Mouse (Mus musculus): ENCODE measurements around the gene Arhgap9.
"Not testable (repeated sequence)": the region's sequence is repeated elsewhere in the genome, so short reads cannot be mapped to it uniquely, and the experiment has no call there.

Gene Arhgap9

DNA sequence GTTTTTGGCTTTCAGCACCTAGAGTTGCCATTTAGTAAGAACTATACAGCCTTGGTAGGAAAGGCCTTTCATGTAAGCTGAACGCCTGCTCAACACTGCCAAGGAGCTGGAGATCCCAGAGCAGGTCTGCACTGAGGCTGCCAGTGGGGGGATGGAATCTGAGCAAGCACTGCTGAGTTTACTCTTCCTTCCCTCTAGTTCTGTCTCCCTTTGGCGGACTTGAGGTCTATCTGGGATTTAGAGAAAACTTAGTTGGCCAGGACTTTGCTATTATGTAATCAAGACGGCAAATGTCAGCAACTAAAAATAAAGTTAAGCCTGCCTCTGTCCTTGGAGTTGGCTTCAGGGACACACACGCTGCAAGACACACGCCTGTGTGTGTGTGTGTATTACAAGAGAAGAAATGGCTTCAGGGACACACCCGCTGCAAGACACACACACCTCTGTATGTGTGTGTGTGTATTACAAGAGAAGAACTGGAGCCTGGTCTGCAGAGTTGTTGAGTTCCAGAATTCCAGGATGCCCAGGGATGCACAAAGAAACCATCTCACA is 28.7 kb upstream of the Arhgap9 start:
- DNase-seq = no peak

DNA sequence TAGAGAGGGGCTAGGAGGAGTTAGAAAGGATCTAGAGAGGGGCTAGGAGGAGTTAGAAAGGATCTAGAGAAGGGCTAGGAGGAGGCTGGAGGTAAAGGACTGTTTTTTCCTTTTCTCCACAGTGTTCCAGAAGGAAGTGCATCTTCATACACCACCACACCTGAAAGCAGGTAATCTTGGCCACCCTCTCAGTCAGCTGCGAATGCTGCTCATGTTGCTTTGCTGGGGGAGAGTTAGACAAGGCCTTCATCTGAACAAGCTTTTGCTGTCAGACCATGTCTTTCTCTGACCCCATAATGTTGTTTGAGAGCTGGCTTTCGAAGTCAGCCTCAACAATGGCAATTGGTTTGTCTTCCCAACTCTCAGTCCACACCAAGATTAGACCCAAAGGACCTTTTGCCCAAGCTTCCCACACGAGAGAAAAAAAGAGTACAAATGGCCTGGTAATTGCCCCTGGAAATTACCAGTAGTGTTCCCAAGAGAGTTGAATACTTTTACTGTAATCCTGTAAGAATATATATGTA is 28.1 kb upstream of the Arhgap9 start:
- DNase-seq = no peak

GRCm38 (mm10) chr10:127294895-127295510 is 26.8 kb upstream of the Arhgap9 start:
- no peak for DNase-seq

DNA sequence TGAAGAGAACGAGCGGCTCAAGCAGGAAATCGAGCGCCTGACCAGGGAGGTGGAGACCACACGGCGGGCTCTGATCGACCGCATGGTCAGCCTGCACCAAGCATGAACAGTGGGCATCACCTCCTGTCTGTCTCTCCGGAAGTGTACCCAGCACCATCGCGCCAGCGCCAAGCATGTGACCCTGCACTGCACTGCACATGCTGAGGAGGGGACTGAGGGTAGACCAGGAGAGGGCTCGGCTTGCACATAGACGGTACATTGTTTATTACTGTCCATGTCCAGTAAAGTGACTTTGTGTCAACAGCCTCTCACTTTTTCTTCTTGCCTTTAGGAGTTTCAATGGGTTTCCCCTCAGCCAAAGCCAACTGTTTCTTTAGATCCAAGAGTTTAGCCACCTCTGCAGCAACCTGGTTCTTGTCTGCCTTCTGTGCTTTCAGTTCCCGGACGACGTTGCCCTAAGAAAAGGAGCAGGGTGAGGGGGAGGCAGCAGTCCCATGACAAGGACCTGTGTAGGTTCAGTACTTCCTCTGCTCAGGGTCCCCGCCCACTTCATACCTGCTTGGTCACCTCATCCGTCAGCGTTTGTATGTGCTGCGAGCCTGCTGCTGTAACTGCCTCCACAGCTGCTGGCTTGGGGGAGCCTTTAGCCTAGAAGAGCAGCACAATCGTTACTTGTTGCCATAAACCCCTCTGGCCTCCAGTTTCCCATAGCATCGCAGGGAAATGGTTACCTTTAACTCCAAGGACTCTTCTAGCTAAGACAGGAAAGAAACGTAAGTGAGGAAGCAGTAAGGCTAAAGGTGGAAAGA is 25.6 kb upstream of the Arhgap9 start:
- no peak for DNase-seq

DNA sequence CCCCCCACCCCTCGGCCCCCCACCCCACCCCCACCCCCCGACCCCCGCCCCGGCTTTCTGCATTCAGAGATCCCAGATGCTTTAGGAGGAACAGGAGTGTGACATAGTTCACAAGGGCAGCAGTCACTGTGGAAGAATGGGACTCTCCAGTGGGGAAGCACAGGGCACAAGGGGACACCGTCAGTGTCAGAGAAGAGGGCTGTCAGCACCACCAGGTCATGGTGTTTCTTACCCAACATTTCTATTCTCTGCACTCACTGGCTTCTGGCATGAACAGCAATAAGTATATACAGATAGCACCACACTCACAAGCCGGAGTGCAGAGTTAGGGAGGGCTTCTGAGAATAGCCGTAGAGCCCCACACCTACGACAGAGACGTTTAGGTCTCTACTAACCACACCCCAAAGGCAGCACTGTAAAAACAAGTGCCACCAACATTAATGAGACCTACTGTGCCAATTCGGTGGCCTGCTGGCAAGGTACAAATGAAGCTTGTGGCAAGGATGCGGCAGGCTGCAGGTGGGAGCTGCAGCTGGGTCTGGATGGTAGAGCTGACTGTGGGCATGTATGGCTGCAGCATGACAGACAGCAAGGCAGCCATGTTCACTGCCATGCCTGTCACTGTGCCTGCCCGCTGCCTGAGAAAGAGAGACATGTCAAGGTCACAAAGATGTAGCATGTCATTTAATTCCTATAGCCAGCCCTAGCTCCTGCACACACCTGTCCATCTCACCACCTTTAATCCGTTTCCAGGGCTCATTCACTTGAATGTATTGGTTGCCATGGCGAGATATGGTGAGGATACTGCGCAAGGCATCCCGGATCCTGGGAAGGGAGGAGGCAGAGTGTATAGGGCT is 24.5 kb upstream of the Arhgap9 start:
- no peak for DNase-seq

- DNase-seq = no peak
Measured at GRCm38 (mm10) chr10:127300361-127300760, 21.4 kb upstream of the Arhgap9 start.

GRCm38 (mm10) chr10:127303136-127303535 is 18.6 kb upstream of the Arhgap9 start:
- DNase-seq = no peak

- not testable (repeated sequence) for DNase-seq
Measured at GRCm38 (mm10) chr10:127309167-127309566, 12.6 kb upstream of the Arhgap9 start.

- no peak for DNase-seq
Measured at GRCm38 (mm10) chr10:127310523-127311475, 11.0 kb upstream of the Arhgap9 start.

DNA sequence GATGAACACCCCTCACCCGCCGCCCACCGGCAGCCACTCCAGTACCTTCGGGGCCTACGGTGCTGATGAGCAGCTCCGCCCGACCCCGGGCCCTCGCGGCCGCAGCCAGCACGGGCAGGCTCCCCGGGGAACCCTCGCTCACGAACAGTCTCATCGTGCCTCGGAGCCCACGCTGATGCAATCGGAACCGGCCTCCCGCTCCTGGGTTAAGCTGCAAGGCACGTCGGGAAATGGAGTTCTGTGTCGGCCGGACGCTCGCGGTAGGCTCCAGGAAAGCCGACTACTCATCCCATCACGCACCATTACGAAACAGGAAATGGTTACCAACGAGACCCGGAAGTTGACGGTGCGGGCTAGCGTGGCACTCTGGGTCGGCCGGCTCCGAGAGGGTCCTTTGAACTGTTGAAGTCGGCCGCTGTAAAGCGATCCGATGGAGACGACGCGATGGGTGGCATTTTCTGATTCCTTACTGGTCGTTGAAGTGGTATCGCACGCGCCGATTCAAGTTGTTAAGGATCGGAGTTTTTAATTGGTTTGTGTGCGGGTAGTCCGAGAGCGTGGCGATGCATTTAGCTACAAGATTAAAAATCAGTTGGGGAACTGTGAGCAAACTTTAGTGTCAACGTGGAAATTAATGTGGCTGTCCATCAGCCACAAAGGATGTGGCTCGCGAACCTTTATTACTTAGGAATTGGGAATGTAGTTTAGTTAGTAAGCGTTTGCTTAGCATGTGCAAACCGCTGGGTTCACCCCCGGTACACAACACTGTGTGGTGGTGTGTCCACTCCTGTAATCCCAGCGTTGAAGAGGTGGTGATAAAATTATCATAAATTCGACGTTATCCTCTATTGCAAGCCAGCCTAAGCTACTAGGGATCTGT is 10.0 kb upstream of the Arhgap9 start, which contains the start of gene Mars:
Gene Mars (minus strand): TSS at position 311 of the 880 bp plus-strand sequence.
- DNase-seq = peak; percentile 90

DNA sequence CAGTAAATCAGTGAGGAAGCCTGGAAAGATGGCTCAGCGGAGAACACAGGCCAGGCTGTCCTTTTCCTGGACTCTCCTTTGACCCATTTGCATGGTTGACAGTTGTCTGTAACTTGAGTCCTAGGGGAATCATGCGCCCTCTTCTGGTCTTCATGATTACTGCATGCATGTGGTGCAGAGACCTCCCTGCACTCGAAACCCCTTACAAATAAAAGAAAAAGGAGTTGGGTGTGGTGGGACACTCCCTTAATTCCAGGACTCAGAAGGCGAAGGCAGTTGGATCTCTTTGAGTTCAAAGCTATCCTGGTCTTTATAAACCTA is 9.4 kb upstream of the Arhgap9 start:
- peak; percentile 69 for DNase-seq

DNA sequence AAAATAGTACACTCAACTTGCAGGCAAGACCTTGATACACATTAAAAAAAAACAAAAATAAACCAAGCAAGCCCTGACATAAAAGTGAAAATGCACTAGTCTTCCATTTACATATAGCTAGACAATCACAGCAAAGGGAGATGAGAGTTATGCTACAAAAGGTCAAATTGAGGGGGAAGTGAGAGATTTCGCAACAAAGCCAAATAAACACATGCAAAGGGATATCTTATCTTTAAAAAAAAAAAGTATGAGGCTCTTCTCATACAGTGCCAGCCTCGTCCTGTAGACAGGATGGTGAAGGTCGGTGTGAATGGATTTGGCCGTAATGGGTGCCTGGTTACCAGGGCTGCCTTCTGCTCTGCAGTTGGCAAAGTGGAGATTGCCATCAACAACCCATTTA is 8.9 kb upstream of the Arhgap9 start:
- no peak for DNase-seq

DNA sequence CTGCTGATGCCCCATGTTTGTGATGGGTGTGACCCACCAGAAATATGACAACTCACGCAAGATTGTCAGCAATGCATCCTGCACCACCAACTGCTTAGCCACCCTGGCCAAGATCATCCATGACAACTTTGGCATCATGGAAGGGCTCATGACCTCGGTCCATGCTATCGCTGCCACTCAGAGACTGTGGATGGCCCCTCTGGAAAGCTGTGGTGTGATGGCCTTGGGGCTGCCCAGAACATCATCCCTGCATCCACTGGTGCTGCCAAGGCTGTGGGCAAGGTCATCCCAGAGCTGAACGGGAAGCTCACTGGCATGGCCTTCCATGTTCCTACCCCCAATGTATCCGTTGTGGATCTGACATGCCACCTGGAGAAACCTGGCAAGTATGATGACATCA is 8.2 kb upstream of the Arhgap9 start:
- not testable (repeated sequence) for DNase-seq

DNA sequence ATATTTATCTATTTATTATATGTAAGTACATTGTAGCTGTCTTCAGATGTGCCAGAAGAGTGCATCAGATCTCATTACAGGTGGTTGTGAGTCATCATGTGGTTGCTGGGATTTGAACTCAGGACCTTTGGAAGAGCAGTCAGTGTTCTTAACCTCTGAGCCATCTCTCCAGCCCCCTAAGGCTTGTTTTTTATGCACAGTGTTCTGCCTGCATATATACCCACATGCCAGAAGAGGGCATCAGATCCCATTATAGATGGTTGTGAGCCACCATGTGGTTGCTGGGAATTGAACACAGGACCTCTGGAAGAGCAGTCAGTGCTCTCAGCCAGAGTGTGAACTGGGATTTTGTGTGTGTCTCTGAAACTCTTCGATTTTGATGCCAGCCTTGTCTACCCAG is 6.8 kb upstream of the Arhgap9 start:
- DNase-seq = not testable (repeated sequence)

GRCm38 (mm10) chr10:127317277-127317676 is 4.5 kb upstream of the Arhgap9 start:
- DNase-seq = no peak

DNA sequence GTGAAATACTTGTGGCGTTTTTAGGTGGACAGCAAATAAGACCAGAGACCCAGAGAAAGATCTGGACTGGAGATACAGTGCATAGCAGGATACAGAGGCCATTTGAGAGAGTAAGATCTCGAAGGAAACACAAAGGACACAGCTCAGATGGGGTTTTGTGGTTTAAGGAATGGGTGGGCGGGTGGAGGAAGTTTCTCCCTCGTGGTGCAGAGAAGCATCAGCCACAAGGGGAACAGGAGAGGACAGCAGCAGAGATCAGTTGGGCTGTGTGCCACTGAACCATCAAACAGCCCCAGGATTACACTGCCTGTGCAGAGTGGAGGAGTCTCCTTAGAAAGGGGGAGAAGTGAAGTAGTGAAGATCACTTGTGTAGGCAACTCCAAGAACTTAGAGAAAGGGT is 3.8 kb upstream of the Arhgap9 start:
- DNase-seq = no peak

DNA sequence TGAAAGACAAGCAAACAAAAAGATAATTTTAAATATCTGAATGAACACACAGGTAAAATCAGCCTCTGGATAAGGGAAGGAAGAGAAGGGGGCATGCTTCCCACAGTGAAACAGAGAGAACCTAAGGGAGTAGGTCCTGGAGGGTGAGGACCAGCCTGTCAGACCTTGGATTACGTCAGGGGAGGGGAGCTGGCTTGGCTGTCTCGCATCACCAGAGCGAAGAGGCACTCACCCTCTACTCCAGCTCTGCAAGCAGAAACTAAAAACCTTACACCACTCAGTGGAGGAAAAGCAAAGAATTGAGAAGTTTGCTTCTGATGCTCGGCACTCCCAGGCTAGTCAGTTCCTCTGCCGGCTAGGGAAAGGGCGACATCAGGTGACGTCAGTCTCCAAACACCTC is 1.8 kb upstream of the Arhgap9 start:
- DNase-seq = no peak

DNA sequence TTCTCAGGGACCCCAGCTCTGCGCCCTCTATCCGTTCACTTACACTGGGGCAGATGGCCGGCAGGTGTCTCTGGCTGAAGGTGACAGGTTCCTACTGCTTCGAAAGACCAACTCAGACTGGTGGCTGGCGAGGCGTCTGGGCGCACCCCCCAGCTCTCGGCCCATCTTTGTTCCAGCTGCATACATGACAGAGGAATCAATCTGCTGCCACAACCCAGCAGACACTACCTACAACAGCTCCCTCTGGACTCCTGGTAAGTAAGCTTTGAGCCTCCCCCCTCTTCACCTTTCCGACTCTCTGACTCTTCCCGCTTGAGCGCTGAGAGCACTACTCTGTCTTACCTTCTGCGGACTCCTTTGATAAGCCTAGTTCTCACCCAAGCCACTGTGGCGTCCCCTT is 414 bp downstream of the Arhgap9 start:
- no peak for DNase-seq

DNA sequence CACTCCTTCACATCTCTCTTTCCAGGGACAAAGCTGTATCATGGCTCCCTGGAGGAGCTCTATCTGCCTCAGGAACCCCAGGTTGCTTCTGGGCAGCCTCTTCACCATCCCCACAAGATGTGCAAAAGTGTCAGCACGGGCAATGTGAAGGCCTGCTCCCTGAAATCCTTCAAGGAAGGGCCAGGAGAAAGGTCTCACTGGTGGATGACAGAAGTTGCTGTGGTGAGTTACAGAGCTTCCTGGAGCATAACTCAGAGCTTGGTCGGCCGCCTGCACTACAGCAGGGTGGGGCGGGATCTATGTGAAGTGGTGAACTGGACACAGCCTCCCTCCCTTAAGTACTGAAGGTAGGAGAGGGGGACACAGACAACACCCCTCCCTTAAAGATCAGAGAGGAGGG is 905 bp downstream of the Arhgap9 start:
- no peak for DNase-seq

GRCm38 (mm10) chr10:127323131-127323855 is 1.5 kb downstream of the Arhgap9 start:
- no peak for DNase-seq

All from right cerebral cortex, postnatal 14 days (tissue).